Mouse (Mus musculus): ENCODE measurements around the gene Gm13030.

- TF ChIP-seq POLR2A (IDR thresholded peaks at IDR 0.05; ENCODE audit: insufficient read length, low read depth) (no peak), MAX (IDR thresholded peaks at IDR 0.05; ENCODE audit: low read depth) (no peak), MYOD1 (IDR thresholded peaks at IDR 0.05; ENCODE audit: control insufficient read depth in 1 of 3, insufficient read length in 2 of 3, low read depth in 2 of 3) (no peak), POLR2AphosphoS2 (IDR thresholded peaks at IDR 0.05; ENCODE audit: insufficient read length, low read depth) (no peak), E2F4 (IDR thresholded peaks at IDR 0.05; ENCODE audit: insufficient read depth) (no peak), TCF12 (IDR thresholded peaks at IDR 0.05; ENCODE audit: insufficient read depth, poor library complexity, severe bottlenecking) (no peak), USF1 (IDR thresholded peaks at IDR 0.05; ENCODE audit: low read depth) (no peak), REST (IDR thresholded peaks at IDR 0.05; ENCODE audit: insufficient read depth, insufficient read length) (no peak), TCF3 (IDR thresholded peaks at IDR 0.05; ENCODE audit: insufficient read length, low read depth) (no peak), MYOG (IDR thresholded peaks at IDR 0.05; ENCODE audit: control insufficient read depth in 1 of 3, insufficient read depth in 1 of 3, insufficient read length in 2 of 3, low read depth in 2 of 3) (no peak)
These were observed 6.0 kb upstream of the Gm13030 start for GRCm38 (mm10) chr4:138879808-138880207.
